Mouse (Mus musculus) ES-Bruce4 (cell line): ENCODE measurements around the gene Slc9a4.

ENCODE experiments used
- CTCF ChIP-seq: IDR thresholded peaks from one replicate; pipeline ENCODE4 v1.8.1; 2011; ENCODE audit warnings: low read depth, low read length
- EP300 ChIP-seq: IDR thresholded peaks from 2 replicates; pipeline ENCODE4 v1.6.1; 2011; ENCODE audit warnings: low read depth, low read length; ENCODE audit not compliant: insufficient read depth
- POLR2A ChIP-seq: IDR thresholded peaks from one replicate; pipeline ENCODE4 v1.8.1; 2011; ENCODE audit warnings: low read length; ENCODE audit not compliant: insufficient read depth

- TF ChIP-seq POLR2A (no peak), CTCF (no peak), EP300 (no peak)
Measured at GRCm38 (mm10) chr1:40601461-40601860, 21.6 kb downstream of the Slc9a4 start.
